Mouse (Mus musculus) embryonic facial prominence, embryonic 12.5 days (tissue): Measurements from ENCODE around the gene Ghrl. TPM values are rescaled to one million over a fixed set of nuclear protein-coding genes. Genes with fewer than 3 reads are reported as not detected.
"Not testable (repeated sequence)": the region's sequence is repeated elsewhere in the genome, so short reads cannot be mapped to it uniquely, and the experiment has no call there.

Experiments
- ATAC-seq: fragments of 200-750 bp; cut with Nextera tagmentation; 2 replicates; pipeline ENCODE4 v1.8.0; 2017; ENCODE audit not compliant: insufficient number of reproducible peaks, insufficient read depth, low FRiP score, low TSS enrichment
- H3K27ac ChIP-seq: fragments of 300-500 bp; sonication (generic); 2 replicates; pipeline ENCODE4 v1.5.1; 2016; ENCODE audit warnings: mild to moderate bottlenecking
- H3K27me3 ChIP-seq: fragments of 300-500 bp; sonication (generic); 2 replicates; pipeline ENCODE4 v1.6.1; 2016; ENCODE audit warnings: mild to moderate bottlenecking, moderate library complexity
- H3K36me3 ChIP-seq: fragments of 300-500 bp; sonication (generic); 2 replicates; pipeline ENCODE4 v1.6.1; 2016; ENCODE audit warnings: mild to moderate bottlenecking
- H3K4me1 ChIP-seq: fragments of 300-500 bp; sonication (generic); 2 replicates; pipeline ENCODE4 v1.6.1; 2016
- H3K4me2 ChIP-seq: fragments of 300-500 bp; sonication (generic); replicated peaks from 2 replicates; pipeline ENCODE4 v1.6.1; 2016; ENCODE audit warnings: mild to moderate bottlenecking, moderate library complexity
- H3K4me3 ChIP-seq: fragments of 300-500 bp; sonication (generic); 2 replicates; pipeline ENCODE4 v1.5.1; 2016; ENCODE audit warnings: mild to moderate bottlenecking
- H3K9ac ChIP-seq: fragments of 300-500 bp; sonication (generic); 2 replicates; pipeline ENCODE4 v1.6.1; 2016; ENCODE audit warnings: mild to moderate bottlenecking, moderate library complexity
- H3K9me3 ChIP-seq: fragments of 300-500 bp; sonication (generic); 2 replicates; pipeline ENCODE4 v1.6.1; 2016; ENCODE audit warnings: mild to moderate bottlenecking, moderate library complexity
- WGBS: fragments of 180-500 bp; shearing (Covaris S2); methylation state at CpG from one replicate; pipeline ENCODE4 v1.1.7; 2016; 5-methylcytosine and 5-hydroxymethylcytosine counted together
- polyA plus RNA-seq: library from polyadenylated mRNA; unstranded; fragments of >200 nt; fragmentation: Nextera tagmentation; extraction: Ambion mirVana; gene quantifications from 2 replicates; pipeline ENCODE4 v1.2.1, GENCODE M21; 2016

Gene Ghrl
- polyA plus RNA-seq, 1 experiment from 2014 or later, result not detected

DNA sequence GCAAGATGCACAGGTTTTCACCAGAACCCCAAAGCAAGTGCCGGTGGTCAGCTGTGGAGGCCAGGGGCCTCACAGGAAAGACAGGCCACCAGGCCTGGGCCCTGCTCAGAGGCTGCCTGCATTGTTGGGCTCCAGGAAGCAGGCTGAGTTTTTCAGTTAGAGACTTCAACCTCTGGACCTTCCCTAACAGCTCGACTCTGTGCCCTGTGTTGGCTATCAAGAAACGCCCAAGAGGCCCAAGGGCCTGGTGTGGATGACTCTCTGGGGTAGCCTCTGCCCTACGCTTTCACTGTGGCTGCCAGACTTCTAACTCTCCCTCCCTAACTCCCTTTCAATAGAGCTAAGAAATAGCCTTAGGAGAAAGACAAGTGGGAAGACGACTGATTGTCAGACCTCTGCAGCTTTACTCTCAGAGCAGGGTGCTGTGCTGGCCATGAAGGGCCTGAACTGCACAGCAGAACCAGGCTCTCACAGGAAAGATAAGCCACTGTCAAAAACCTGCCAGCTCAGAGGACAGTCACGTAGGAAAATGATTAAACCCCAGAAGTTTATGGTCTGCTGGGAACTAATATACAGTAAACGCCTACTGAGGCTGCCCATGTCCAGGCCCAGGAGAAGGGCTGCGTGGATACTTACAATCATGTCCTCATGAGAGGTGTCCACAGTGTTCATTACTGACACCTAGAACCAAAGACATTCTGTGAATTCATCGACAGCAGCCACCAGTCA lies 17.8 kb upstream of the Ghrl start:
- H3K9ac ChIP-seq, result no peak overlapping the region
- H3K4me1 ChIP-seq, result peaks cover 9% of the 10 kb centered on the region
- no peaks in the 10 kb centered on the region for H3K9me3 ChIP-seq
- no peak overlapping the region for H3K4me2 ChIP-seq
- H3K27ac ChIP-seq, result no peak overlapping the region
- no peak for ATAC-seq
- no peak overlapping the region for H3K4me3 ChIP-seq
- WGBS, result 93% methylated on average over 9 of the region's 9 CpGs
- H3K27me3 ChIP-seq, result no peaks in the 10 kb centered on the region
- H3K36me3 ChIP-seq, result peaks cover 56% of the 10 kb centered on the region

DNA sequence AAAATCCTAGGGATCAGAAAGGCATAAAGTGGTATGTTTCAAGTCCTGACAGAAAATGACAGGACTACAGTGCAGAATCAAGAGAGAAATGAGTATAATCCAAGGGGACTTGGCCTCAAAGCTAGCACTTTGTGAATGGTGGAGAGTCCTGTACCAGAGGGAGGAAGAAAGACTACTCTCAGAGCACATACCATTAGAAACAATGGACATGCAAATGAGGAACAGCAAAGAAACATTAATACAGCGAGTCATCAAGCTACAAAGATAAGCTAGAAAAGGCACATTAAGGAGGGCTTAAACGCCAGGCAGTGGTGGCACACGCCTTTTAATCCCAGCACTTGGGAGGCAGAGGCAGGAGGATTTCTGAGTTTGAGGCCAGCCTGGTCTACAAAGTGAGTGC lies 11.6 kb upstream of the Ghrl start:
- Histone ChIP-seq H3K4me2 (no peak overlapping the region), H3K36me3 (peaks cover 99% of the 10 kb centered on the region), H3K27ac (no peak overlapping the region), H3K9ac (no peak overlapping the region), H3K4me3 (no peak overlapping the region), H3K27me3 (no peaks in the 10 kb centered on the region), H3K9me3 (no peaks in the 10 kb centered on the region), H3K4me1 (no peaks in the 10 kb centered on the region)
- ATAC-seq, result no peak
- WGBS, result 91% methylated on average over 3 of the region's 3 CpGs

DNA sequence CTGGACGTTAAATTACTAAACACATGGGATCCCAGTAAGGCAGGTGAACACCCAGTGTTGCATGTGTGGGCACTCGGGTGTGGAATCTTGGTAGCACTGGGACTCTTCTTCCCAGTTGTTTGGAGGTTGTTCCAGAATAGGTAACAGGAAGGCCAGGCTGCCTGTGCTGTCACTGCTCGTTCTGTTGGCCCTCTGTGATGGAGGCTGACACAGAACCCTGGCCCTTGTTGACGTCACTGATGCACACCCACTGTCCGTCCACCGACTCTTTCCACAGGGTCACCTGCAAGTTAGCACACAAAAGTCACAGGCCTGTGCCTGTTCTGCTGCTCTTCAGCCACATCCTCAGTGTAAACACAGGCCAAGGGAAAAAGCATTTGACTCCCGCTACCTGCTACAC lies 8.5 kb upstream of the Ghrl start:
- no peak overlapping the region for H3K4me2 ChIP-seq
- no peak for ATAC-seq
- no peaks in the 10 kb centered on the region for H3K9me3 ChIP-seq
- no peak overlapping the region for H3K9ac ChIP-seq
- H3K27me3 ChIP-seq, result no peaks in the 10 kb centered on the region
- peaks cover 79% of the 10 kb centered on the region for H3K36me3 ChIP-seq
- 86% methylated on average over 7 of the region's 7 CpGs for WGBS
- H3K27ac ChIP-seq, result no peak overlapping the region
- H3K4me3 ChIP-seq, result no peak overlapping the region
- no peaks in the 10 kb centered on the region for H3K4me1 ChIP-seq

DNA sequence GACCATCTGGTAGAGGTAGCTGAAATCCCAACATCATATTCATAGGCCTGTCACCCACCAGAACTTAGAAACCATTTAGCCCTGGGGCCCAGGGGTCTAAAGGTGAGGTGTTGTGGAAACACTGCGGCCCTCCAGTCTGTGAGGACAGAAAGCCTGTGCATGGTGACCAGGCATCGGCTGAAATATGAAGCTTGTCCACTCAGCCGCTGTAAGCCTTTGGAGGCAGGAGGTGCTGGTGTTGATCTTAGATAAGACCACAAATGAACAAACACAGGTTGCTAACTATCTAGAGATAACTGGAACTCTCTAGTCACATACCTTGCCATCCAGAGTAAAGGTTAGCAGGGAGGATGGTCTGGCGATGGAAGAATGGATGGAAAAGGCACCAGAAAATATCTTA lies 1.4 kb upstream of the Ghrl start:
- ATAC-seq, result no peak
- Histone ChIP-seq H3K4me2 (no peak overlapping the region), H3K27me3 (no peaks in the 10 kb centered on the region), H3K4me3 (no peak overlapping the region), H3K9me3 (no peaks in the 10 kb centered on the region), H3K9ac (no peak overlapping the region), H3K27ac (no peak overlapping the region), H3K4me1 (no peaks in the 10 kb centered on the region), H3K36me3 (peaks cover 65% of the 10 kb centered on the region)
- WGBS, result 79% methylated on average over 4 of the region's 4 CpGs

DNA sequence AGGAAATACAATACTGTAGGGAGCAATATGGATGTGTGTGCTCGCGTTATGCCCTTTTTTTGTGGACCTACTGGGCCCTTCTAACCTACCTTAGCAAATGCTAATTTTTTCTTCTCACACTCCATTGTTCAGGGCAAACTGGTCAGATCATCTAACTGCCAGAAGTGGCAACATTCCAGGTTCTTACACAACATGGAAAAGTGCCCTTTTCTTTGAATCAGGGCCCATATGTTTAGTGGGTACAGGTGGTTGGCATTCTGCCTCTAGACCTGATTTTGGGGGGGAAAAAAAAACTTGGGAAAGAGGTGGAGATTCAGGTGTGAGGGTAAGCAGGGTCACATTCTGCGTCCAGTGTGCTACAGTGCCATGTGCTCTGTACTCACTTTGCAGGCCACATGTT lies 2.1 kb downstream of the Ghrl start:
- Histone ChIP-seq H3K36me3 (peaks cover 83% of the 10 kb centered on the region), H3K27me3 (no peaks in the 10 kb centered on the region), H3K9ac (no peak overlapping the region), H3K9me3 (no peaks in the 10 kb centered on the region), H3K4me1 (no peaks in the 10 kb centered on the region), H3K4me2 (no peak overlapping the region), H3K4me3 (no peak overlapping the region), H3K27ac (no peak overlapping the region)
- WGBS, result 88% methylated on average over 3 of the region's 3 CpGs
- no peak for ATAC-seq

DNA sequence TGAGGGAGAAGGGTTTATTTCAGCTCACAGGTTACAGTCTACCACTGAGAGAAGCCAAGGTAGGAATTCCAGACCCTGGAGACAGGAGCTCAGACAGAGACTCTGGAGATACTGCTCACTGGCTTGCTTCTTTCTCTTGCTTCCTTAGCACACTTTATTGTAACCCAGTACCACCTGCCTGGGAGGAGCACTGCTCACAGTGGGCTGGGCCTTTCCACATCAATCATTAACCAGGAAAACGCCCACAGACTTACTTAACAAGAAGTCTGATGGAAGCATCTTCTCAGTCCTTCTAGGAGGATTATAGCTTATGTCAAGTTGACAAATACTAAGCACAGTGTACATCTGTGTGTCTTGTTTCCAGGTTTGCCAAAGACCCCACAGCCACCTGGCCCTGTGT lies 4.9 kb downstream of the Ghrl start:
- WGBS, result 86% methylated on average over 1 of the region's 1 CpGs
- Histone ChIP-seq H3K9ac (no peak overlapping the region), H3K27me3 (no peaks in the 10 kb centered on the region), H3K36me3 (peaks cover 88% of the 10 kb centered on the region), H3K4me3 (no peak overlapping the region), H3K4me1 (no peaks in the 10 kb centered on the region), H3K9me3 (no peaks in the 10 kb centered on the region), H3K27ac (no peak overlapping the region), H3K4me2 (no peak overlapping the region)
- ATAC-seq, result no peak

DNA sequence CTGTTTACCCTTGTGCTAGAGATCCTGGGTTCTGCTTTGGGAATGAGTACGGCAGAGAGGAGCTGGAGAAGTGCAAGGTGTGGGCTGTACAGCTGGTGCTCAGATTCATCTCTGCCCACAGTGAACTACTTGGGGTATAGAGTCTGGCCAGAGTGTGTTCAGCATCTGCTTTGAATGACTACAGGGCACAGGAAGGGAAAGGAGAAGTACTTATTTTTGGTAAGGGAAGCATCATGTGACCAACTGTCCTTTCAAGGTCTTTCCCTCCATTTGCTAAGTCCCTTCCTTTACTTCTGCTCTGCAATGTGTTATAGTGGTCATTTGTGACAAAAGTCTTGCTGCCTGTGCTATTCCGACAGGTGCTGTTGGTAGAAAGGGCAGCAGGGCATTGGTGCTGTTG lies 5.4 kb downstream of the Ghrl start:
- H3K36me3 ChIP-seq, result peaks cover 88% of the 10 kb centered on the region
- no peak overlapping the region for H3K27ac ChIP-seq
- no peak for ATAC-seq
- H3K9ac ChIP-seq, result no peak overlapping the region
- 93% methylated on average over 2 of the region's 2 CpGs for WGBS
- H3K4me2 ChIP-seq, result no peak overlapping the region
- H3K4me3 ChIP-seq, result no peak overlapping the region
- no peaks in the 10 kb centered on the region for H3K27me3 ChIP-seq
- H3K4me1 ChIP-seq, result no peaks in the 10 kb centered on the region
- no peaks in the 10 kb centered on the region for H3K9me3 ChIP-seq

DNA sequence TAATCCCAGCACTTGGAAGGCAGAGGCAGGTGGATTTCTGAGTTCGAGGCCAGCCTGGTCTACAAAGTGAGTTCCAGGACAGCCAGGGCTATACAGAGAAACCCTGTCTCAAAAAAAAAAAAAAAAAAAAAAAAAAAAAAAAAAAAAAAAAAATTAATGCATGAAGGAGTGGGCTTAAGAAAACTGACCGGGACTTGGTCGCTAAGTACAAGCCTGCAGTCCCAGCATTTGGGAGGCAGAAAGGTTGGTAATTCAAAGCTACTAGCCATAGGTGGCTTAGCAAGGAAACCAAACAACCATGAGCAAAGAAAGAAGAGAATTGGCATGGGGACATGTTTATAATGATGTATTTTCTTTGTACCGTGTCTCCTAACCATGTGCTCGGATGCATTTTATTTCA lies 6.3 kb downstream of the Ghrl start:
- 93% methylated on average over 5 of the region's 5 CpGs for WGBS
- H3K9ac ChIP-seq, H3K27me3 ChIP-seq, H3K4me2 ChIP-seq, H3K27ac ChIP-seq, ATAC-seq, H3K4me3 ChIP-seq, H3K9me3 ChIP-seq, H3K4me1 ChIP-seq: not testable (repeated sequence)
- peaks cover 87% of the 10 kb centered on the region for H3K36me3 ChIP-seq

DNA sequence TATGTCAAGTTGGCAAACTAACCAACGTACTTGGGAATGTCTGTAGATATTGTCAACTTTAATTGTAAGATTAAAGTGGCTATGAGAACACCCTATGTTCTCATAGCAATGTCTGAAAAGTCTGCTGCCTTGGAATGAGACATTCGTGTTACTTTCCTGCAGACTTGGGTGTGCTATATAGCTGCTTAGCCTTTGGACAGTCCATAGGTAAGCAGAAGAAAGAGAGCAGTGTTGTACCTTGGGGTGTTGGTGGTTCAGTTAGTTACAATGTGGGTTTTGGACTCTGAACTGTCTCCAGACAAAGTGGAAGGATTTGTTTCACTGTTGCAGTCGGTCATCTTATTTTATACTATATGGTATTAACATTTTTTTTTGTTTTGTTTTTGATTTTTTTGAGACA lies 7.0 kb downstream of the Ghrl start:
- WGBS, result 87% methylated on average over 3 of the region's 3 CpGs
- ATAC-seq, result no peak

DNA sequence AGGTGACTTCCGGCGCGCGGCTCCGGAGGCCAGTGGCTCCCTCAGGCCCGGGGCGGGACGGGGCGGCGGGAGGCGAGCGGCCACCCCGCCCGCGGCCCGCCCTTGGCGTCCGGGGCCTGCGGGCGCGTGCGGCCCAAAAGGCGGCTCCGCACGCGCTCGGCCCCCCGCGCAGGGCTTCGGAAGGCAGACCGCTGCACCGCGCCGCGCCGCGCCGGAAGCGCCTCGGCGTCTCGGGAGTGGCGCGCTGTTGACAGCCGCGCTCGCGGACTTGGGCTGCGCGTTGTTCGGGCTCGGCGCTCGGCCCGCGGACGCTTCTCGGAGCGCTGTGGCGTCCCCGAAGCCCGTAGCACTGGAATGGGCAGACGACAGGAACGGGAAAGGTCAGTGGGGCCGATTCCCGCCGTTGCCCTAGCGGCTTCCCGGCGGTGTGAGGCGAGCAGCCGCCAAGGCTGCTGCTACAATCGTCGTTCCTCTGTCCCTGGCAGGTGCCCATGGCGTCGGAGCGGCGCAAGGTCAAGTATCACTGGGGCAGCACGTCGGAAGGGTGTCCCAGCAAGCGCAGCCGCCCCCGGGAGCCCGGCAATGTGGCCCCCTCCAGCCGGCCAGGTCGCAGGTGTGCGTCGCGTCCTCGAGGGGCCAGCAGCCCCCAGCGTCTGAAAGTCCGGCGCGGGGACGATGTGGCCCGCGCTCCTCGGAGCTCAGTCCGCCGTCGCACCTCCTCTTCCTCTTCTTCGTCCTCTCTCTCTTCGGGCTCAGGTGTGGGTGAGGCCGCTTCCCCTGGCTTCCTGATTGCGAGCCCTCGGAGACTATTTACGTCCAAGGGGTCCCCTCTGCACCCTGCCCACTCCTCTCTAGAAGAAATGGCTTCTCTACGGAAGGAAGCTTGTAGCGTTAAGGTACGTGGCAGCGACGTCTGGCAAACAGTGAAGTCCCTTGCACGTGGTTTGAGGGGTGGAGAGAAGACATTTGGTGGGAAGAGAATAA lies 22.2 kb downstream of the Ghrl start:
- H3K27ac ChIP-seq, result peak overlapping the region; percentile 82
- H3K9ac ChIP-seq, result peak overlapping the region; percentile 82
- H3K9me3 ChIP-seq, result no peaks in the 10 kb centered on the region
- under 1% methylated on average over 107 of the region's 113 CpGs for WGBS
- ATAC-seq, result peak; percentile 78
- H3K36me3 ChIP-seq, result peaks cover 31% of the 10 kb centered on the region
- peak overlapping the region; percentile 86 for H3K4me2 ChIP-seq
- no peaks in the 10 kb centered on the region for H3K27me3 ChIP-seq
- H3K4me1 ChIP-seq, result peaks cover 13% of the 10 kb centered on the region
- H3K4me3 ChIP-seq, result peak overlapping the region; percentile 86

More for the DNA sequence above, 7.0 kb downstream of the Ghrl start:
- H3K36me3 ChIP-seq, result peaks cover 87% of the 10 kb centered on the region
- no peaks in the 10 kb centered on the region for H3K9me3 ChIP-seq
- H3K27me3 ChIP-seq, result no peaks in the 10 kb centered on the region
- no peak overlapping the region for H3K4me3 ChIP-seq
- no peak overlapping the region for H3K9ac ChIP-seq
- H3K27ac ChIP-seq, result no peak overlapping the region
- no peak overlapping the region for H3K4me2 ChIP-seq
- H3K4me1 ChIP-seq, result no peaks in the 10 kb centered on the region

DNA sequence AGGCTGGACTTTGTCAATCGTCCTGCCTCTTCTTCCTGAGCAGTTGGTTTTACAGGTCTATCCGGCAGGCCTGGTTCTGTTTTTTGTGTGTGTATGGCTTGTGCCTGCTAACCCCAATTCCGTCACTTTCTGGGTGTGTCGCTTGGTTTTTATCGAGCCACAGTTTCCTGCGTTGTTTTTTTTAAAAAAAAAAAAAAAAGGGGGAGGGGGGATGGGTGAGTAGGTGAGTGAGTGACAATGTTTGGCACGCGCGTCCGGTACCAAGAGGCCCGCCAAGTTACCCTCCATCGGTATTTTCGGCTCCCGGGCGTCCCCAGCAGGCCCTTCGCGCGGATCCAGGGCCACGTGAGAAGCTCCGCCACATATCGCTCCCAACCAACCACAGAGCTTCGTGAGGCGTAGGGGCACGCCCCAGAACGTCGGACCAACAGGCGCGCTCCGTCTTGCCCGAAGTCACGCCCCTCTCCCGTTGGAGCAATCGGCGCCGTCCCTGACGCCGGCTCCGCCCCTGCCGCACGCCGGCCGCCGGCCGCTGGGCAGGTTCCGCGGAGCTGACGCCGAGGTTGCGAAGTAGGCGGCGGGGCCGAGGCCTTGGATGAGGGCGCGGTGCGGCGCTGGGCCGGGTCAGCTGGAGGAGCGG lies 23.0 kb downstream of the Ghrl start, which contains the start of gene Tatdn2:
TSS of gene Tatdn2 (plus strand) at position 469 of the 640 bp plus-strand sequence.
- H3K4me1 ChIP-seq, result peaks cover 13% of the 10 kb centered on the region
- WGBS, result under 1% methylated on average over 58 of the region's 58 CpGs

More for the DNA sequence above, 23.0 kb downstream of the Ghrl start, which contains the start of gene Tatdn2:
- ATAC-seq, result peak; percentile 99
- peaks cover 23% of the 10 kb centered on the region for H3K36me3 ChIP-seq
- peak within 1 kb of the TSS; percentile 86 for H3K4me3 ChIP-seq
- H3K4me2 ChIP-seq, result peak within 1 kb of the TSS; percentile 86
- no peaks in the 10 kb centered on the region for H3K9me3 ChIP-seq
- peak within 1 kb of the TSS; percentile 82 for H3K9ac ChIP-seq
- peak within 1 kb of the TSS; percentile 82 for H3K27ac ChIP-seq
- H3K27me3 ChIP-seq, result no peaks in the 10 kb centered on the region
